Mouse (Mus musculus): ENCODE data around the gene Crygs. TPM values are rescaled to one million over a fixed set of nuclear protein-coding genes. Genes with fewer than 3 reads are reported as not detected.

Crygs gene
- polyA plus RNA-seq, 1 experiment = 0.33 TPM

DNA sequence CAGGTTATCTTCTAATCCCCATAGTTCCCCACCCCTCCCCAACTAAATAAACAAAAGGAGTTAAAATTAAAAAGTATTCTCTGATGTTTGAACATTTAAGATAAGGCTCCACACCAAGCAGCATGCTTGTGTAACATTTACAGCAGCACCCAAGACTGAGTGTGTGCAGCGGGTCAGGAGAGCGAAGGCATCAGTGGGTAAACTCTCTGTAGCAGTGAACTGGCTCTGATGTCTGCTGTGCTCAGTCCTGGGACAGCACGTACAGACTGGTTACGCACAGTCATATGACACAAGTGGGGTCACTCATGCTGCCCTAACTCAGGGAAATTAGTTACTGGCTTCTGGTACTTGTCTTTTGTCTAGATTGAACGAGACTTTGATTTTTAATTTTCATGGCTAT lies 31.5 kb upstream of the Crygs start:
- H3K27ac ChIP-seq (ENCODE audit: insufficient read depth, low read length) = no peak overlapping the region
- H3K4me3 ChIP-seq (ENCODE audit: insufficient read depth, low read length) = no peak overlapping the region
- no peak for TF ChIP-seq CTCF (IDR thresholded peaks at IDR 0.05; ENCODE audit: extremely low read depth, insufficient read depth, low read length)
- no peak for TF ChIP-seq POLR2A (IDR thresholded peaks at IDR 0.05; ENCODE audit: extremely low read depth, insufficient read depth, low read length)
- H3K4me1 ChIP-seq (ENCODE audit: control insufficient read depth, insufficient read depth, low read length) = peaks cover 6% of the 10 kb centered on the region; the same call in 1 of the 2 replicates

DNA sequence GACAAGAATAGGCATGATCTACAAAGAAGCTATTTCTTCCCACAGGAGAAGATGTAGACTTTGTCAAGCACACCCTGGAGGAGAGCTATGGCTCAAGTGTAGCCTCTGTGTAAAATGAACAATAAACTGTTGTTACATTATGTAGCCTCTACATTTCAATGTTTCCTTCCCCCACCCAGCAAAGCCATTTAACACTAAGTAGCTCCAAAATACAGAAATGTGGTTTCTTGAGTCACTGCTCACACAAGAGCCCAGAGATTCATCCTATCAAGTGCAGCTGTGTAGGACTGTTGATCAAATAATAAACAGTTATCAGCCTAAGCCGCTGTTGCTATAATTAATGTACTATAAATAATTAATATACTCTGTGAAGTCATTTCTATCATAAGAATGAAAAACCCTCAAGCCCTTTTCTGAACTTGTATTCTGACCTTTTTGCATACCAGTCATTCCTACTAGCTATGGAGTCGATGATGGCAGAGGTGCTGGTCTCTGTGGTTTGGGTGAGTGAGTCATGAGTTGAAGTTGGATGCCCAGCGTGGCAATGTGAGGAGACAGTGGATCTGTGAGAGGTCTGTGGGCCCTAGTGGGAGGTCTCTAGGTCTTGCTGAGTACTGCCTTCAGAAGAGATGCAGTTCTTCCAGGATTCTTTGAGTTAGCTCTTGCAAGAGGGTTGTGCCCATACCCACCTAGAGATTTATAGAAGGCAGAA lies 27.9 kb upstream of the Crygs start:
- H3K4me3 ChIP-seq (ENCODE audit: insufficient read depth, low read length) = no peak overlapping the region
- H3K27ac ChIP-seq (ENCODE audit: insufficient read depth, low read length) = 0 out of 2 replicates have a peak overlapping the region, but pooled peaks have one; percentile 42
- TF ChIP-seq CTCF (IDR thresholded peaks at IDR 0.05; ENCODE audit: extremely low read depth, insufficient read depth, low read length) = no peak
- TF ChIP-seq POLR2A (IDR thresholded peaks at IDR 0.05; ENCODE audit: extremely low read depth, insufficient read depth, low read length) = no peak
- H3K4me1 ChIP-seq (ENCODE audit: control insufficient read depth, insufficient read depth, low read length) = peaks cover 6% of the 10 kb centered on the region; the same call in 1 of the 2 replicates

DNA sequence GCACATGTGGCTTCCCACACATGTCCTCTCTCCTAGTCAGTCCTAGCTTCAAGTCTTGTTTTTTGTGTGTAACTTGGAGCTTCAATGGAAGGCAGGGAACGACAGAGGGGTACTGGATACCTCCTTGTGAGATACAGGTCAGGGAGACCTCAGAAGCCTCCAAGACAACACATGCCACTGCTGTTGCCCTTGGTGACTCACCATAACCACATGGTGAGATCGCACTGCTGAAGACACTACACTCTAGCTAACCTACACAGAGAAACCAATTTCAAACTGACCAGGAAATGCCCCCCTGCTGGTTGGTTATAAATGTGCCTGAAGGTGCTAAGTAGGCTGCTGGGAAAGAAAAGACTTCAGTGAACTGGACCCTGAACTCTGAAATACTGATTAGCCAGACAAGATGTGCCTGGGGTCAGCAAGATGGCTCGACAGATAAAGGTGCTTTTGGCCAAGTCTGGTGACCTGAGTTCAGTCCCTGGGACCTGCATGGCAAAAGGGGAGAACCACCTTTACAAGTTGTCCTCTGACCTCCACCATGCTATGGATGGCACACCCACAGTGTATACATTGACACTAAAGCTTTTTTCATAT lies 21.7 kb upstream of the Crygs start:
- TF ChIP-seq POLR2A (IDR thresholded peaks at IDR 0.05; ENCODE audit: extremely low read depth, insufficient read depth, low read length) (no peak), CTCF (IDR thresholded peaks at IDR 0.05; ENCODE audit: extremely low read depth, insufficient read depth, low read length) (no peak)
- H3K4me3 ChIP-seq (ENCODE audit: insufficient read depth, low read length) = no peak overlapping the region
- no peak overlapping the region for H3K27ac ChIP-seq (ENCODE audit: insufficient read depth, low read length)
- H3K4me1 ChIP-seq (ENCODE audit: control insufficient read depth, insufficient read depth, low read length) = no peaks in the 10 kb centered on the region

DNA sequence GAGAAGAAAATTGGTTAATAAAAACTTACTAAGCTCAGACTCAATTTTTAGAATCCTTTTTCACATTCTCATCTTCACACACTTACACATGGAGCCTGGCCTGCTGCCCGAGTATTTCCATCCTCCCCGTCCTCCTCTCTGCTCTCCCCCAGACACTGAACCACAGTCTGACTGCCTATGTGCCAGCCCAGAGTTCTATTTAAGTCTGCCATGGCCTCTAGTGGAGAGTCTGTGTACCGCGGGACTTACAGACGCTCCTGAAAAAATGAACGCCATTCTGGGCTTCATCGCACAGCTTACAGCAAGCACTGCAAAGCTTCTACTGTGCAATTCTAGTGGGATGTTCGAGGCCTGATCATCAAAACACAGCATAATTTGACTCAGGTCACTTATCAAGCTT lies 9.4 kb upstream of the Crygs start:
- no peaks in the 10 kb centered on the region for H3K4me1 ChIP-seq (ENCODE audit: control insufficient read depth, insufficient read depth, low read length)
- TF ChIP-seq CTCF (IDR thresholded peaks at IDR 0.05; ENCODE audit: extremely low read depth, insufficient read depth, low read length) (peak; percentile 58), POLR2A (IDR thresholded peaks at IDR 0.05; ENCODE audit: extremely low read depth, insufficient read depth, low read length) (no peak)

DNA sequence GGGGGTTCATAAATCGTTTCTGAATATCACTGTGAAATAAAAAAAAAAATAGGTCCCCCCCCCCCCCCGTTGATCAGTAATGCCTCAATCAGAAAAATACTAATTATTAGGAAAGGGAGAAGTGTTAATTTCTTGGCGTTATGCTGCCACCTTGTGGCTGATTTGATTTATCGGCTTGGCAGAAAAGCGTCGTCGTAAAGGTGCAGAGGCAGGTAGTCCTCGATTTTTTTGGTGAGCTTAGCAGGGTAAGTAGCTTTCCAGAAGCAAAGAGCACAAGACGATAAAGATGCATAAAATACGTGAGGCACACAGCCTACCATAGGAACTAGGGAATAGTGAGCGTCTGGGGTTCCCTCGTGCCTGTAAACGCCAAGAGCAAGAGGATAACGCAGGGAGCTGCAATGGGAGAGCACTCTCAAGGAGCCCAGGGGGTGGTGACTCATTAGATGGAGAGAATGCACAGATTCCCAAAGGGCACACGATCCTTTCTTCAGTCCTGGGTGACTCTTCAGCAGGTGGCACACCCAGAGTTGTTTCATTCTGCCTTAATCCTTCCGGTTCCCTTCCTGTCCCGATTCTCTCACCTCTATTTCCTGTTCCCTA lies 3.8 kb downstream of the Crygs start:
- Histone ChIP-seq H3K27ac (ENCODE audit: insufficient read depth, low read length) (no peak overlapping the region), H3K4me3 (ENCODE audit: insufficient read depth, low read length) (peak overlapping the region; percentile 2; the same call in 1 of the 2 replicates), H3K4me1 (ENCODE audit: control insufficient read depth, insufficient read depth, low read length) (no peaks in the 10 kb centered on the region)
- TF ChIP-seq POLR2A (IDR thresholded peaks at IDR 0.05; ENCODE audit: extremely low read depth, insufficient read depth, low read length) (no peak), CTCF (IDR thresholded peaks at IDR 0.05; ENCODE audit: extremely low read depth, insufficient read depth, low read length) (peak; percentile 76)

More for the DNA sequence above, 9.4 kb upstream of the Crygs start:
- Histone ChIP-seq H3K4me3 (ENCODE audit: insufficient read depth, low read length) (no peak overlapping the region), H3K27ac (ENCODE audit: insufficient read depth, low read length) (no peak overlapping the region)

DNA sequence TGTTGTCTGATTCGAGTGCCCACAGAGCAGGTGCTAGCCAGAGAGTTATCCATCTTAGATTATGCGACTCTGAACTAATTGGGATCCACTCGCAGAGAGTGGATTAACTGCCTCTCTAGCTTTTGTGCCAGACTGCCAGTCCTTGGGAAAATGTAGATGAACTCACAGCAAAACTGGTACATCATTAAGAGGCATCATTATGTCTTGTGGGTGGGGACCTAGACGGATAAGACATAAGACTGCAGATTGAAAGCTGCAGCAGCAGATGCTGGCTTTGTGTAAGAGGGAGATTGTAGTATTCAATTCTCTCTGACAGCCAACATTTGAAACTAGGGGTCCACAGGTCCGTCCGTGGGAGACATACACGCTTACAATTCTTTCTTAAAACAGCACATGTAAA lies 8.6 kb downstream of the Crygs start:
- TF ChIP-seq CTCF (IDR thresholded peaks at IDR 0.05; ENCODE audit: extremely low read depth, insufficient read depth, low read length) (no peak), POLR2A (IDR thresholded peaks at IDR 0.05; ENCODE audit: extremely low read depth, insufficient read depth, low read length) (no peak)
- no peak overlapping the region for H3K27ac ChIP-seq (ENCODE audit: insufficient read depth, low read length)
- H3K4me1 ChIP-seq (ENCODE audit: control insufficient read depth, insufficient read depth, low read length) = no peaks in the 10 kb centered on the region
- no peak overlapping the region for H3K4me3 ChIP-seq (ENCODE audit: insufficient read depth, low read length)

DNA sequence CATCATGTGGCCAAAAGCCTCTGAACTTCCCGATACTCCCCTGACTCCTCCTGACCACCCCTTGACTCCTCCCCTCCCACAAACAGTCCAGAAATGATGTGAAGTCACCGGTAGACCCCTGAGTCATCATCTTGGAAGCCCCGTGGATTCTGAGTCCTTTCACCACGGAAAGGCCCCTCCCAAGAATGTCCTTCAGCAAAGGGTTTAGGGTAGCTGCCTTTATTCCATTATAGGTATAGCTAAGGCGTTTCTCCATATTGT lies 10.6 kb downstream of the Crygs start:
- H3K4me1 ChIP-seq (ENCODE audit: control insufficient read depth, insufficient read depth, low read length) = no peaks in the 10 kb centered on the region
- no peak overlapping the region for H3K27ac ChIP-seq (ENCODE audit: insufficient read depth, low read length)
- no peak for TF ChIP-seq CTCF (IDR thresholded peaks at IDR 0.05; ENCODE audit: extremely low read depth, insufficient read depth, low read length)
- H3K4me3 ChIP-seq (ENCODE audit: insufficient read depth, low read length) = no peak overlapping the region

DNA sequence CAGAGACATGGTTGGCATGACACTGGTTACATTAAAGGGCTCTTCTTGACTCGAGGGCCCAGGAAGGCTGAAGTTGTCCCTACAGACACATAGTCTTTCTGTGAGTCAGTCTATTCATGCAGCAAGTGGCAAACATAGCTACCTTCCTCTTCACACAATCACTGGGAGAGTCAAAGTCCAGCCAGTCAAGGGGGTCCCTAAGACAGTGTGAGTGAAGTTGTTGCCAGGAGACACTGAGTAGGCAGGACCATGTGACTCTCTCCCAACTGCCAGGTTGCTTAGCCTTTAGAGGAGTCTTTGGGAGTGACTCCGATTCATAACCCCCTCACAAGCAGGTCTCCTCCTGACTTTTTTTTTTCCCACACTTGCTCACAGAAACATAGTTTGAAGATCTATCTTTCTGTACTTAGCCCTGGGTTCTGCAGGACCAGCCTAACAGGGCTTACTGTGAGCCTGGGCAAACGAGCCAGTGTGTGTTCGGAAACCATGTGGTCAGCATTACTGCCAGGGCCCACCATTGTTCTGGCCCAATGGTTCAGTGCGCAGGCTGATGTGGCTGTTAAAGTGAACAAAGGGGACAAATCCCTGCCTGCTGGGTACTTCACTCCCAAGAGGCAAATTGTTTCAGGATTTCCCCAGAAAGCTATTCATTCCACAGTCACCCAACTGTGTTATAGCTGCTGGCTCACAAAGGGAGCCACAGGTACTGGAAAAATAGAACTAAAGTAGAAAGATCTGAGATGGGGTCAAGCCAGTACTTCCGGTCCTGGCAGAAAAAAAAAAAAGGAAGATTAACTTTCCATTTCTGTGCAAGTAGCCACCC lies 11.1 kb downstream of the Crygs start:
- Histone ChIP-seq H3K4me1 (ENCODE audit: control insufficient read depth, insufficient read depth, low read length) (no peaks in the 10 kb centered on the region), H3K27ac (ENCODE audit: insufficient read depth, low read length) (no peak overlapping the region), H3K4me3 (ENCODE audit: insufficient read depth, low read length) (no peak overlapping the region)
- TF ChIP-seq POLR2A (IDR thresholded peaks at IDR 0.05; ENCODE audit: extremely low read depth, insufficient read depth, low read length) = no peak

DNA sequence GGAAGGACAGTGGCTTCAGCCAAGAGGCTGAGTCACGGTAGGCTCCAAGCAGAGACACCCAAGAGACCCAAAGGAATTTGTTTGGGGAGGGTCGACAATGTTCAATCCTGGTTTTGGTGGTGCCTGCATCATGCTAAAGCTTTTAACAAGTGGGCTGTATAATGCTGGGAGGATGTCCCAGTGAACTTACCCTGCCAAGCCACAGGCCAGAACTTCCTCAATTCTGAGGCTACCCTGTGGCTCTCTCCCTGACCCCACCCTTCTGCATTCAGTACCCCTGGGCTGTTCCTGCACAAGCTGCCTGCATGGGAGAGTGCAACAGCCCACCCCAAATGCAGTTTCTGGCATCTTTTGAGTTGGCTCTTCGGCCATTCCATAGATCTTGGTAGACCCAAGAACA lies 12.9 kb downstream of the Crygs start:
- Histone ChIP-seq H3K27ac (ENCODE audit: insufficient read depth, low read length) (no peak overlapping the region), H3K4me3 (ENCODE audit: insufficient read depth, low read length) (no peak overlapping the region), H3K4me1 (ENCODE audit: control insufficient read depth, insufficient read depth, low read length) (no peaks in the 10 kb centered on the region)
- TF ChIP-seq POLR2A (IDR thresholded peaks at IDR 0.05; ENCODE audit: extremely low read depth, insufficient read depth, low read length) (no peak), CTCF (IDR thresholded peaks at IDR 0.05; ENCODE audit: extremely low read depth, insufficient read depth, low read length) (no peak)

Measured in cortical plate, adult 2 months (tissue).